Mouse (Mus musculus) forebrain, embryonic 16.5 days (tissue): ENCODE measurements around the gene Ercc6l2. TPM values are rescaled to one million over a fixed set of nuclear protein-coding genes. Genes with fewer than 3 reads are reported as not detected.

ENCODE experiments used
- ATAC-seq: fragments of 200-750 bp; cut with Nextera tagmentation; 2 replicates; pipeline ENCODE4 v1.8.0; 2017; ENCODE audit warnings: mild to moderate bottlenecking, moderate library complexity
- H3K27ac ChIP-seq: fragments of 300-500 bp; sonication (generic); 2 replicates; pipeline ENCODE4 v1.5.1; 2014; ENCODE audit warnings: low read length, control low read depth
- H3K27me3 ChIP-seq: fragments of 300-500 bp; sonication (generic); replicated peaks from 2 replicates; pipeline ENCODE4 v1.6.1; 2014; ENCODE audit warnings: low read length; ENCODE audit not compliant: control insufficient read depth, insufficient read depth
- H3K36me3 ChIP-seq: fragments of 300-500 bp; sonication (generic); 2 replicates; pipeline ENCODE4 v1.6.1; 2014; ENCODE audit not compliant: control insufficient read depth, insufficient read depth
- H3K4me1 ChIP-seq: fragments of 300-500 bp; sonication (generic); replicated peaks from 2 replicates; pipeline ENCODE4 v1.6.1; 2014; ENCODE audit warnings: low read length; ENCODE audit not compliant: control insufficient read depth, insufficient read depth
- H3K4me2 ChIP-seq: fragments of 300-500 bp; sonication (generic); 2 replicates; pipeline ENCODE4 v1.6.1; 2014; ENCODE audit warnings: mild to moderate bottlenecking, low read length, control low read depth
- H3K4me3 ChIP-seq: fragments of 300-500 bp; sonication (generic); replicated peaks from 2 replicates; pipeline ENCODE4 v1.5.1; 2014; ENCODE audit warnings: mild to moderate bottlenecking, low read length, control low read depth
- H3K9ac ChIP-seq: fragments of 300-500 bp; sonication (generic); replicated peaks from 2 replicates; pipeline ENCODE4 v1.6.1; 2014; ENCODE audit warnings: low read depth, low read length, control low read depth
- H3K9me3 ChIP-seq: fragments of 300-500 bp; sonication (generic); 2 replicates; pipeline ENCODE4 v1.6.1; 2016; ENCODE audit warnings: low read length; ENCODE audit not compliant: control insufficient read depth
- WGBS: fragments of 180-500 bp; shearing (Covaris S2); extraction: QIAGEN DNeasy Blood & Tissue Kit; methylation state at CpG from one replicate; pipeline ENCODE4 v1.1.7; 2014; 5-methylcytosine and 5-hydroxymethylcytosine counted together
- polyA plus RNA-seq: library from polyadenylated mRNA; unstranded; fragments of >200 nt; fragmentation: Nextera tagmentation; extraction: Ambion mirVana; gene quantifications from 2 replicates; pipeline ENCODE4 v1.2.1, GENCODE M21; 2015

Ercc6l2 gene
- polyA plus RNA-seq, 1 experiment from 2014 or later, result 14.9 TPM

DNA sequence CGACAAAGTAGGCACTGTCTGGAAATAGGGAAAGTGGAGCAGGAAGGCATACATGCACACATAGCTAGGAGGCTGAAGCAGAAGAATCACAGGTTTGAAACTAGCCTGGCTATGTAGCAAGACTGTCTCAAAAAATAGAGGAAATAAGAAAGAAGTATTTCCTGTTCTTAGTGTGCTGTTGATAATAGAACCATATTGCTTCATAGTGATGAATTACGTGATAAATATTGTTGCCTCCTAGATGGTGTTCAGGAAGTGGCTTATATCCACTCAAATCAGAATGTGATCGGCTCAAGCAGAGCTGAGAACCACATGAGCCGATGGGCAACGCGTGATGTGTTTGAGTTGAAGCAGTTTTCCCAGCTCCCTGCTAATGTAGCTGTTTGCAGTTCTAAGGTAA lies 62.1 kb downstream of the Ercc6l2 start:
- whole genome bisulfite sequencing, result 90% methylated on average over 6 of the region's 6 CpGs
- Histone ChIP-seq H3K9me3 (no peaks in the 10 kb centered on the region), H3K27ac (no peak overlapping the region), H3K4me2 (no peak overlapping the region), H3K4me3 (no peak overlapping the region), H3K9ac (no peak overlapping the region), H3K36me3 (no peaks in the 10 kb centered on the region), H3K27me3 (no peaks in the 10 kb centered on the region), H3K4me1 (peaks cover 4% of the 10 kb centered on the region; the same call in 1 of the 2 replicates)
- no peak for ATAC-seq

- no peaks in the 10 kb centered on the region for H3K9me3 ChIP-seq
- no peak overlapping the region for H3K27ac ChIP-seq
- H3K4me2 ChIP-seq, result no peak overlapping the region
- no peaks in the 10 kb centered on the region for H3K36me3 ChIP-seq
- 10% methylated on average over 1 of the region's 1 CpGs for whole genome bisulfite sequencing
- H3K4me3 ChIP-seq, result no peak overlapping the region
- H3K4me1 ChIP-seq, result peaks cover 4% of the 10 kb centered on the region; the same call in 1 of the 2 replicates
- no peak overlapping the region for H3K9ac ChIP-seq
- H3K27me3 ChIP-seq, result no peaks in the 10 kb centered on the region
- no peak; the same call in 1 of the 2 replicates for ATAC-seq
Observed at GRCm38 (mm10) chr13:63879105-63879863, 64.2 kb downstream of the Ercc6l2 start.

DNA sequence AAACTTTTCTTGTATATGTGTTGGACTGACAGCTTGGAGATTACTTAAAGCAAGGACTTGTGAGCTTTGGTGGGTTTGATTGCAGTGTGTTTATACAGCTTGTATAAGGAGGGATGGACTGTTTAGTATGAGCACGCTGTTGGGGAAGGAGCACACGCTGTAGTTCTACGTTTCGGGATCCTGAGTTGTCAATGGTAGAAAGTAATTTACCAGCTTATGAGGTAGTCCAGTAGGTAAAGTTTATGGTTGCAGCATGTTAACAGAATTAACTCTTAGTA lies 64.8 kb downstream of the Ercc6l2 start:
- no peak overlapping the region for H3K4me3 ChIP-seq
- H3K9me3 ChIP-seq, result no peaks in the 10 kb centered on the region
- H3K27me3 ChIP-seq, result no peaks in the 10 kb centered on the region
- H3K27ac ChIP-seq, result no peak overlapping the region
- H3K4me1 ChIP-seq, result peaks cover 4% of the 10 kb centered on the region; the same call in 1 of the 2 replicates
- 17% methylated on average over 4 of the region's 4 CpGs for WGBS
- H3K4me2 ChIP-seq, result no peak overlapping the region
- no peak; the same call in 1 of the 2 replicates for ATAC-seq
- H3K9ac ChIP-seq, result no peak overlapping the region
- no peaks in the 10 kb centered on the region for H3K36me3 ChIP-seq

DNA sequence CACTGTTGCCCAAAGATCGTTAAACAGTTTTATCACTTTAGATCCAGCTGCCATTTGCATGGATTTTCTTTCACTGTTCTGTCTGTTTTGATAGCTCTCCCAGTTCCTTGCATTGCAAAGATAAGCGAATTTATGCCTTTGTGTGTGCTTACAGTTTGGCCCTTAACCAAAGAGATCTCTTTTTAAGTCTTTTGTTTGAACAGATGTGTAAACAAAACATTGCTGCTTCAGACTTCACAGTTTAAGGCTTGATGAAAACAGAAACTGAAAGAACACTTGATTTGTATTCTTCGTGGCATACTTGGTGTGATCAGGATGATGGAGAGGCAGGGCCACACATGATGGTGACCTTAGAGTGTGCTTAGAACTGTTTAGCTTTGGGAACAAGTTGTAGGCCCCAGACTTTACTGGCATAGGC lies 70.5 kb downstream of the Ercc6l2 start:
- Histone ChIP-seq H3K27ac (no peak overlapping the region), H3K9ac (no peak overlapping the region), H3K4me2 (no peak overlapping the region), H3K36me3 (no peaks in the 10 kb centered on the region), H3K9me3 (no peaks in the 10 kb centered on the region), H3K4me3 (no peak overlapping the region), H3K4me1 (no peaks in the 10 kb centered on the region), H3K27me3 (no peaks in the 10 kb centered on the region)
- WGBS, result 49% methylated on average over 3 of the region's 3 CpGs
- ATAC-seq, result no peak

DNA sequence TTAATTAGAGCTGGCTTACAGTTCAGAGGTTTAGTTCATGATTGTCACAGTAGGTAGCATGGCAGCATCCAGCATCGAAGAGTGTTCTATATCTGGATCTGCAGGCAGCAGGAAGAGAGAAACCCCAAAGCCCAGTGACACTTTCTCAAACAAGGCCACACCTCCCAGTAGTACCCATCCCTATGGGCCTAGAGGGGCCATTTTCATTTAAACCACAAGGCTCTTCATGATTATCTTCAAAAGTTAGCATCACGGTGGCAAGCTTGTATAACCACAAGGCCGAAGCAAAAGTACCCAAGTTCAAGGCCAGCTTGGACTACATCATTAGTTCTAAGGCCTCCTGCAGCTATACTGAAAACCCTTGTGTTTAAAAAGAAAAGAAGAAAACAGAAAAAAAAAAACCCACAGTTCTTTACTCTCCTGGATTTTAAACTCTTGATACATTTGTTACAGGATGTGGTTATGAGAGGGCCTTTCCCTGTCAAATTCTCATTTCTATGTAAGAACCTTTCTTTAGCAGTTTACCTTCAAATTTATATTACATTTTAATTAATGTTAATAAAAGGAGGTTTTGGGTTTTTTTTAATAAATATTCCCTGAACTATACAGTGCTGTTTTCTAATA lies 71.5 kb downstream of the Ercc6l2 start:
- H3K9ac ChIP-seq, result no peak overlapping the region
- H3K27me3 ChIP-seq, result no peaks in the 10 kb centered on the region
- no peaks in the 10 kb centered on the region for H3K36me3 ChIP-seq
- no peaks in the 10 kb centered on the region for H3K9me3 ChIP-seq
- no peak overlapping the region for H3K27ac ChIP-seq
- no peak overlapping the region for H3K4me3 ChIP-seq
- no peak for ATAC-seq
- no peaks in the 10 kb centered on the region for H3K4me1 ChIP-seq
- 94% methylated on average over 3 of the region's 3 CpGs for WGBS
- H3K4me2 ChIP-seq, result no peak overlapping the region

DNA sequence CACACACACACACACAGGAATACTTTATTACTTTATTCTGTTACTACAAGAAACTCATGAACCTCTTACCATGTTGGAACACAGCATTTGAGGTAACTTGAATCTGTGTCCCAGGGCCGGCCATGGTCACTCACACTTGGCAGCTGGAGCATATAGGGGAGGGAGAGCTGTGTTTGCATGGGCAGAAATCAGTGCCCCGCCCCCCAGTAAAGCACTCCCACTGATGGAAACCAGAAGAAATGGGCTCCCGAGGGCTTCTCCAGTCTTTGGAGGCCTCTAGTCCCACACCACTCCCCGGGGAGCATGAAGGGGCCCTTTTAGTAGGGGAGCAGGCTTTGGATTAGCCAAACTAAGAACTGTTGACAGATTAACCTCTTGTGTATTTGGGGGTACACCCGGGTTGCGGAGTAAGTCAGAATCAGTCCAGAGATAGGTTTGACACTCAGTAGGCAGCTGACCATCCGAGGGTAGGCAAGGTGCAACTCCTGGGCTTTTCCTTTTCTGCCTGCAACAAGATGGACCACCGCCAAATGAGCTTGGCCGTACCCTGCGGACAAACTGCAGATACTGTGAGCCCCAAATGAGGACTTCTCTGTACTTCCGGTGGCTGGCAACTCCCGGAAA lies 85.8 kb downstream of the Ercc6l2 start:
- 14% methylated on average over 12 of the region's 12 CpGs for WGBS
- H3K9me3 ChIP-seq, result no peaks in the 10 kb centered on the region
- no peak; the same call in none of the 2 replicates for ATAC-seq

GRCm38 (mm10) chr13:63901303-63901713 lies 86.3 kb downstream of the Ercc6l2 start:
- 0 out of 2 replicates have a peak, but pooled peaks cover 2% of the 10 kb centered on the region for H3K27me3 ChIP-seq
- 2% methylated on average over 17 of the region's 17 CpGs for WGBS
- H3K9me3 ChIP-seq, result no peaks in the 10 kb centered on the region
- H3K27ac ChIP-seq, result no peak overlapping the region
- H3K36me3 ChIP-seq, result no peaks in the 10 kb centered on the region
- H3K4me2 ChIP-seq, result peak overlapping the region; percentile 67
- peak overlapping the region; percentile 37 for H3K9ac ChIP-seq
- peak; percentile 83 for ATAC-seq
- H3K4me1 ChIP-seq, result peaks cover 14% of the 10 kb centered on the region
- peak overlapping the region; percentile 32 for H3K4me3 ChIP-seq

More for the DNA sequence above, 85.8 kb downstream of the Ercc6l2 start:
- Histone ChIP-seq H3K27me3 (0 out of 2 replicates have a peak, but pooled peaks cover 2% of the 10 kb centered on the region), H3K4me3 (peak overlapping the region; percentile 32), H3K4me1 (peaks cover 14% of the 10 kb centered on the region), H3K9ac (no peak overlapping the region), H3K4me2 (peak overlapping the region; percentile 67), H3K36me3 (no peaks in the 10 kb centered on the region), H3K27ac (no peak overlapping the region)

- no peaks in the 10 kb centered on the region for H3K9me3 ChIP-seq
- WGBS, result 12% methylated on average over 27 of the region's 28 CpGs
- 0 out of 2 replicates have a peak, but pooled peaks cover 2% of the 10 kb centered on the region for H3K27me3 ChIP-seq
- peak overlapping the region; percentile 67 for H3K4me2 ChIP-seq
- H3K4me1 ChIP-seq, result peaks cover 14% of the 10 kb centered on the region
- H3K4me3 ChIP-seq, result peak overlapping the region; percentile 32
- peak overlapping the region; percentile 37 for H3K9ac ChIP-seq
- no peaks in the 10 kb centered on the region for H3K36me3 ChIP-seq
- peak; percentile 79 for ATAC-seq
- no peak overlapping the region for H3K27ac ChIP-seq
Observed at GRCm38 (mm10) chr13:63901714-63902597, 86.9 kb downstream of the Ercc6l2 start.
